Mouse (Mus musculus) spleen, postnatal 4 days (tissue): ENCODE measurements around the gene Cox8b.
A peak's percentile ranks its signal among the peaks of the same experiment; 100 is the strongest.

Experiments used
- DNase-seq, 2 experiments: peaks; one replicate each; pipeline ENCODE4 v3.0.0; 2022; ENCODE audit warnings: low spot score in 2 of 2

The Cox8b gene

DNA sequence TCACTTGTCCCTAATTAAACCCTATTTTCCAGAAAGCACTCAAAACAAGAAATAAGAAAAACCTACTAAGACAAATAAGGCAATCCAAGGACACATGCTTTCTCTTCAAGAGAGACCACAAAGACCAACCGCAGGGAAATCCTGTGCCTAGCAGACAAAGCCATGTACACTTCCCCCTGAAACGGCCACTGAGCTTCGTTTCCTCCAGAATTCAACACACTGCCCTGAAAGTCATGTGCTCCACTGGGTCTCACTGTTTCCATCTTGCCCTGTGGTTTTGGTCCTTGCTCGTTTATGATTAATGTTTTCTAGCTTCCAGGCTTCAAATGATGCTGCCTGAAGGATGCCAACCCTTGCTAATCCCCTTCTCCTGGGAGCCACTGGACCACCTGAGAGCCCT, 26.0 kb downstream of the Cox8b start:
- DNase-seq, result no peak

GRCm38 (mm10) chr7:140864761-140865160, 35.5 kb downstream of the Cox8b start:
- DNase-seq, result no peak

DNA sequence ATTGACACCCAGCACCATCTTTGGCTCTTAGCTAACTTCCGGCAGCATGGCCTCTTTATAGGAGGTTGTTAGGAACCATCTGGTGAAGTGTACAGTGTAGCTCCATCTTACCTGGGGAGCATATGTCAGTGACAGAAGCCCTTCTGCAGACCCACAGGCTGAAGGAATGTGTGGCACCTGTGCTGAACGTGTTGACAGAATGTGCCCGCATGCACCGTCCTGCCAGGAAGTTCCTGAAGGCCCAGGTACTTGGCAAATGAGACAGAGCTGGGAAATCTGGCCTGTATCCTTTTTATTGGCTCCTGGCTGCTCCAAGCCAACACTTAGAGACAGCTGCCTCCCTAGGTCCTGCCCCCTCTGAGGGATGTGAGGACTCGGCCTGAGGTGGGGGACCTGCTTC, 39.5 kb downstream of the Cox8b start:
- DNase-seq, result peak in 1 of 2 experiments; percentile 60

DNA sequence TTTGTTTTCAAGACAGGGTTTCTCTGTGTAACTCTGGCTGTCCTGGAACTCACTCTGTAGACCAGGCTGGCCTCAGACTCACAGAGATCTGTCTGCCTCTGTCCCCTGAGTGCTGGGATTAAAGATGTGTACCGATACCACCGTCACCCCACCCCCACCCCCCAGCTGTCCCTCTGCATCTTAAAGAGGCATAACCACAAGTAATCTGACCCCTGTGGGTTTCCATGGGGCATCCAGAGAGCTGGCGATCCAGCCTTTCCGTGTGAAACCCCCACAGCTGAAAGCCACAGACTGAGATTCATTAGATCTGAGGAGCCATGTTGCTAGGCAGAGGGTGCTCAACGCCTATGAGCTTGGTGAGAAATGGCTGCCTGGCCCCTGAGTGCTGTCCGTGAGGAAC, 40.2 kb downstream of the Cox8b start:
- no peak for DNase-seq

DNA sequence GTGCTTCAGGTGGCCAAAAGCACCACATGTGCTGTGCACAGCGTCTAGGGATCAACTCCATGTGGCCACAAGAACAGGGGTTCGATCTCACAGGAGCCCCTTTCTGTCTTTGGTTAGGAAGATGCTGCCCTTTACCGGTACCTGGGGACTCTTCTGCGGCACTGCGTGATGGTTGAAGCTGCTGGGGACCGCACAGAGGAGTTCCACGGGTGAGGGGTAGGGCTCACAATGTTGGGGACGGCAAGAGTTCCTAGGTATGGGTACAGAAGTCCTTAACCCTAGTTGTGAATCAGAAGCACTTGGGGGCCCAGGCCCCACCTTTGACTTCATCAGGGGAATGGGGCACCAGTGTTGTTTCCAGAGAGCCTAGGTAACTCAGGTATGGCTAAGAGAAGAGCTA, 41.5 kb downstream of the Cox8b start:
- peak in 1 of 2 experiments; percentile 66 for DNase-seq

GRCm38 (mm10) chr7:140857550-140858505, 42.4 kb downstream of the Cox8b start, which contains the start of gene Bet1l:
Gene Bet1l, minus strand, starts transcription at chr7:140857577.
- peak in 1 of 2 experiments; percentile 71 for DNase-seq

DNA sequence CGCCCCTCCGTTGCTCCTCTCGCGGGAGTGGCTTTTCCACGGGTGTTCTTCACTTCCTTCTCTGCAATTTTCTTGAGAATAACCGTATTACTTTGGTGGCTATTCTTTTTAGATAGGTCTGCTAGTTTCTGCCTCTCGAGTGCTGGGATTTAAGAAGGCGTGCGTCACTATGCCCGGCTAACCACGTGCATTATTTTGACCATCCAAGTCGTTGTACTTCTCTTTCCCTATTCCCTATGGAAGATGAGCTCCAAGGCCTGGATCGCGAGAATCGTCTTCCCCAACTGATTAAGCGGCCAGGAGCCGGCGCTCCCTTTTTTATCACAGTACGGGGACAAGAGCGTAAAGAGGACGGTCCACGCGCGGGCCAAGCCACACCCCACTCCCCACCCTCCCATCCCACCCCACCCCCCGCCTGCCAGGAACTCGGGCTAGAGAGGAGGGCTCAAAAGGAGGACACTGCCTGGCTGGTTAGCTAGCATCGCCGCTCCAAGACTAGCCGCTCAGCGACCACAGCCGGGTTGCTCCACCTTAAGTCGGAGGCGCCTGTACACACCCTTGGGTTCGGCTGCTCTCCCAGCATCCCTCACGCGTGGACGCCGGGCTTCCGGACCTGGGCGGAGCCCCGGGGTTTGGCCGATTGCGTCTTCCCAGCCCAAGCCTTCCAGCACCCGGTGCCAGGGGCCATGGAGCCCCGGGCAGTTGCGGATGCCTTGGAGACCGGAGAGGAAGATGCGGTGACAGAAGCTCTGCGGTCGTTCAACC, 43.3 kb downstream of the Cox8b start, which contains the start of gene Ric8a:
TSS of gene Ric8a (plus strand) at position 173 of the 765 bp plus-strand sequence.
- DNase-seq, result peak; percentile 89 to 94

GRCm38 (mm10) chr7:140855860-140856784, 44.1 kb downstream of the Cox8b start, which contains the start of gene Gm45785:
Gene Gm45785, minus strand, starts transcription at chr7:140856331.
- DNase-seq, result peak; percentile 75 to 85

GRCm38 (mm10) chr7:140855181-140855580, 45.1 kb downstream of the Cox8b start:
- DNase-seq, result peak in 1 of 2 experiments; percentile 60

GRCm38 (mm10) chr7:140854483-140854882, 45.8 kb downstream of the Cox8b start:
- peak in 1 of 2 experiments; percentile 57 for DNase-seq

DNA sequence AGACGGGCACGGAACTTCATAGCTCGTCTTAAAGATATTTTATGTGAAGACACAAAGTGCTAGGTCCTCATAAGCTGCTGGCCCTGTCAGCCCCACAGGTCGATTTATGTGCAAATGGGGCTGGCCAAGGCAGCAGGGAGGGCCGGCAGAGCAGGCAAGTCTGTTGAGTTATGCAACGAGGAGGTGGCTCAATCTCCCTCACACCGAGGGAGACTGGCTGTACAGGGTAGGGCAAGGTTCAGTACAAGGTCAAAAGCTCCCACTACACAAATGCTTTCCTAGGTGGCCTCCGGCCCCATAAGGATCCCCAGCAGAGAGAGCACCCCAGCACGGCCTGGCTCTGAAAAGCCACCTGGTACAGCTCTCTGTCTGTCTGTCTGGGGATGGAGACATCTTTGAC, 46.9 kb downstream of the Cox8b start:
- DNase-seq, result peak in 1 of 2 experiments; percentile 59

- no peak for DNase-seq
Measured at GRCm38 (mm10) chr7:140851916-140852315, 48.3 kb downstream of the Cox8b start.
